Mouse (Mus musculus) olfactory bulb, adult 2 months (tissue): ENCODE measurements around the gene Gm49321. TPM values are rescaled to one million over a fixed set of nuclear protein-coding genes. Genes with fewer than 3 reads are reported as not detected.
A peak's percentile ranks its signal among the peaks of the same experiment; 100 is the strongest.

ENCODE experiments used
- H3K27ac ChIP-seq: fragments of 200-500 bp; 2 replicates; pipeline ENCODE4 v1.5.1; 2012; ENCODE audit warnings: low read depth, low read length; ENCODE audit not compliant: insufficient read depth
- H3K4me1 ChIP-seq: fragments of 200-500 bp; 2 replicates; pipeline ENCODE4 v1.6.1; 2012; ENCODE audit warnings: low read length; ENCODE audit not compliant: control insufficient read depth, insufficient read depth
- H3K4me3 ChIP-seq: fragments of 200-500 bp; 2 replicates; pipeline ENCODE4 v1.5.1; 2012; ENCODE audit warnings: mild to moderate bottlenecking, low read depth, low read length, moderate library complexity; ENCODE audit not compliant: insufficient read depth
- CTCF ChIP-seq: fragments of 200-500 bp; IDR thresholded peaks from 2 replicates; pipeline ENCODE4 v1.5.1; 2012; ENCODE audit warnings: low read depth, mild to moderate bottlenecking, low read length, moderate library complexity; ENCODE audit not compliant: insufficient read depth
- POLR2A ChIP-seq: fragments of 200-500 bp; IDR thresholded peaks from 2 replicates; pipeline ENCODE4 v1.6.1; 2012; ENCODE audit warnings: mild to moderate bottlenecking, low read depth, low read length, moderate library complexity; ENCODE audit not compliant: insufficient read depth
- WGBS: fragments of 180-500 bp; shearing (Covaris S2); methylation state at CpG from one replicate; pipeline ENCODE4 v1.1.7; 2018; 5-methylcytosine and 5-hydroxymethylcytosine counted together
- polyA plus RNA-seq: library from polyadenylated mRNA; stranded (reverse); fragments of >200 nt; gene quantifications from 2 replicates; pipeline ENCODE4 v1.2.4, GENCODE M21; 2012; ENCODE audit warnings: low replicate concordance; ENCODE audit not compliant: missing spikeins, insufficient read depth, insufficient read length

The Gm49321 gene
- polyA plus RNA-seq, 1 experiment: not detected

- Histone ChIP-seq H3K27ac (no peak overlapping the region), H3K4me1 (no peaks in the 10 kb centered on the region), H3K4me3 (no peak overlapping the region)
- WGBS: 56% methylated on average over 5 of the region's 5 CpGs
- TF ChIP-seq CTCF: no peak
- no peak for TF ChIP-seq POLR2A
Observed at GRCm38 (mm10) chr12:73931274-73931673, 6.2 kb upstream of the Gm49321 start.

- WGBS: 86% methylated on average over 2 of the region's 2 CpGs
- Histone ChIP-seq H3K27ac (no peak overlapping the region), H3K4me3 (no peak overlapping the region), H3K4me1 (no peaks in the 10 kb centered on the region)
- no peak for TF ChIP-seq CTCF
- no peak for TF ChIP-seq POLR2A
Observed at GRCm38 (mm10) chr12:73934528-73934927, 2.9 kb upstream of the Gm49321 start.

- 88% methylated on average over 6 of the region's 6 CpGs for WGBS
- no peak overlapping the region for H3K27ac ChIP-seq
Observed at GRCm38 (mm10) chr12:73939542-73939941, 2.1 kb downstream of the Gm49321 start.

GRCm38 (mm10) chr12:73948415-73948814 lies 11.0 kb downstream of the Gm49321 start:
- H3K4me1 ChIP-seq: peaks cover 8% of the 10 kb centered on the region; the same call in 1 of the 2 replicates
- TF ChIP-seq POLR2A (no peak), CTCF (no peak)
- no peak overlapping the region for H3K4me3 ChIP-seq
- H3K27ac ChIP-seq: no peak overlapping the region
- WGBS: 90% methylated on average over 4 of the region's 4 CpGs

More at GRCm38 (mm10) chr12:73939542-73939941, 2.1 kb downstream of the Gm49321 start:
- Histone ChIP-seq H3K4me3 (no peak overlapping the region), H3K4me1 (no peaks in the 10 kb centered on the region)
- no peak for TF ChIP-seq CTCF
- no peak for TF ChIP-seq POLR2A

- Histone ChIP-seq H3K4me3 (peak overlapping the region; percentile 43), H3K4me1 (peaks cover 10% of the 10 kb centered on the region), H3K27ac (no peak overlapping the region)
- 19% methylated on average over 46 of the region's 46 CpGs for WGBS
- no peak for TF ChIP-seq CTCF
- TF ChIP-seq POLR2A: no peak
Observed at GRCm38 (mm10) chr12:73949318-73950058, 12.0 kb downstream of the Gm49321 start.

- TF ChIP-seq CTCF: no peak
- TF ChIP-seq POLR2A: no peak
- Histone ChIP-seq H3K4me3 (peak overlapping the region; percentile 25), H3K4me1 (peaks cover 11% of the 10 kb centered on the region), H3K27ac (no peak overlapping the region)
- WGBS: 3% methylated on average over 15 of the region's 15 CpGs
Observed at GRCm38 (mm10) chr12:73952879-73953278, 15.4 kb downstream of the Gm49321 start.

GRCm38 (mm10) chr12:73953420-73954186 lies 16.1 kb downstream of the Gm49321 start:
- no peak for TF ChIP-seq CTCF
- no peak for TF ChIP-seq POLR2A
- Histone ChIP-seq H3K4me3 (no peak overlapping the region), H3K27ac (no peak overlapping the region), H3K4me1 (peaks cover 11% of the 10 kb centered on the region)
- WGBS: 61% methylated on average over 14 of the region's 14 CpGs

GRCm38 (mm10) chr12:73954785-73955184 lies 17.3 kb downstream of the Gm49321 start:
- H3K27ac ChIP-seq: no peak overlapping the region
- peaks cover 7% of the 10 kb centered on the region for H3K4me1 ChIP-seq
- no peak overlapping the region for H3K4me3 ChIP-seq
- no peak for TF ChIP-seq CTCF
- TF ChIP-seq POLR2A: no peak
- 52% methylated on average over 5 of the region's 5 CpGs for WGBS

GRCm38 (mm10) chr12:73957676-73958075 lies 20.2 kb downstream of the Gm49321 start:
- no peak overlapping the region for H3K27ac ChIP-seq
- TF ChIP-seq CTCF (no peak), POLR2A (no peak)
- H3K4me1 ChIP-seq: peaks cover 7% of the 10 kb centered on the region
- H3K4me3 ChIP-seq: no peak overlapping the region
- WGBS: 80% methylated on average over 3 of the region's 3 CpGs
